Mouse (Mus musculus) MEL (cell line): ENCODE data around the gene Hist1h2bh. TPM values are rescaled to one million over a fixed set of nuclear protein-coding genes. Genes with fewer than 3 reads are reported as not detected.
A peak's percentile ranks its signal among the peaks of the same experiment; 100 is the strongest.

Experiments
- DNase-seq: peaks from one replicate; pipeline ENCODE4 v3.0.0; 2011; ENCODE audit warnings: low read depth, low spot score
- H3K27ac ChIP-seq: 2 replicates; pipeline ENCODE4 v1.5.1; 2012; ENCODE audit warnings: low read depth, mild to moderate bottlenecking, control low read depth, low read length, moderate library complexity; ENCODE audit not compliant: control insufficient read depth
- H3K27me3 ChIP-seq, 2 experiments: fragments of 150-350 bp in 1 of 2; sonication (generic) in 1 of 2; 2 replicates each; pipeline ENCODE4 v1.6.1; 2012; ENCODE audit warnings: low read length in 2 of 2, mild to moderate bottlenecking in 2 of 2, improper control_type of control experiment in 1 of 2, moderate library complexity in 1 of 2; ENCODE audit not compliant: insufficient read depth in 2 of 2, control insufficient read depth in 1 of 2
- H3K36me3 ChIP-seq, 2 experiments: 2 replicates each; pipeline ENCODE4 v1.6.1; 2012 to 2014; ENCODE audit warnings: low read length in 2 of 2, improper control_type of control experiment in 1 of 2, inconsistent platforms in 1 of 2, mild to moderate bottlenecking in 1 of 2; ENCODE audit not compliant: insufficient read depth in 2 of 2, control insufficient read depth in 1 of 2
- H3K4me1 ChIP-seq, 2 experiments: fragments of 150-350 bp in 1 of 2; sonication (generic) in 1 of 2; 2 replicates each; pipeline ENCODE4 v1.6.1; 2012; ENCODE audit warnings: low read length in 2 of 2, improper control_type of control experiment in 1 of 2, mild to moderate bottlenecking in 1 of 2; ENCODE audit not compliant: insufficient read depth in 2 of 2, control insufficient read depth in 1 of 2
- H3K4me3 ChIP-seq, 2 experiments: fragments of 150-350 bp in 1 of 2; sonication (generic) in 1 of 2; 2 replicates each; pipeline ENCODE4 v1.5.1; 2012; ENCODE audit warnings: low read depth in 2 of 2, low read length in 2 of 2, mild to moderate bottlenecking in 2 of 2, moderate library complexity in 2 of 2, control low read depth in 1 of 2, improper control_type of control experiment in 1 of 2; ENCODE audit not compliant: control insufficient read depth in 1 of 2, insufficient read depth in 1 of 2
- H3K79me2 ChIP-seq: 2 replicates; pipeline ENCODE4 v1.6.1; 2012; ENCODE audit warnings: mild to moderate bottlenecking, low read length, moderate library complexity; ENCODE audit not compliant: control insufficient read depth, poor library complexity, insufficient read depth
- H3K9ac ChIP-seq: 2 replicates; pipeline ENCODE4 v1.6.1; 2012; ENCODE audit warnings: low read depth, mild to moderate bottlenecking, control low read depth, low read length, moderate library complexity; ENCODE audit not compliant: control insufficient read depth, poor library complexity, severe bottlenecking
- H3K9me3 ChIP-seq: fragments of 150-350 bp; sonication (generic); replicated peaks from 2 replicates; pipeline ENCODE4 v1.6.1; 2012; ENCODE audit warnings: mild to moderate bottlenecking, low read length, improper control_type of control experiment, moderate library complexity; ENCODE audit not compliant: insufficient read depth
- BHLHE40 ChIP-seq: IDR thresholded peaks from 2 replicates; pipeline ENCODE4 v1.6.1; 2012; ENCODE audit warnings: low read depth, mild to moderate bottlenecking, inconsistent platforms, low read length, improper control_type of control experiment, borderline replicate concordance
- CHD1 ChIP-seq: IDR thresholded peaks from 2 replicates; pipeline ENCODE4 v1.6.1; 2012; ENCODE audit warnings: low read depth, mild to moderate bottlenecking, inconsistent platforms, low read length, improper control_type of control experiment
- CHD2 ChIP-seq: IDR thresholded peaks from 2 replicates; pipeline ENCODE4 v1.6.1; 2011; ENCODE audit warnings: low read length, improper control_type of control experiment
- EP300 ChIP-seq, 2 experiments: IDR thresholded peaks; 2 replicates each; pipeline ENCODE4 v1.6.1; 2011; ENCODE audit warnings: improper control_type of control experiment in 2 of 2, low read length in 2 of 2, low read depth in 1 of 2, mild to moderate bottlenecking in 1 of 2
- GABPA ChIP-seq: IDR thresholded peaks from 2 replicates; pipeline ENCODE4 v1.6.1; 2012; ENCODE audit warnings: low read depth, mild to moderate bottlenecking, inconsistent platforms, low read length, improper control_type of control experiment, moderate library complexity
- HCFC1 ChIP-seq: IDR thresholded peaks from 2 replicates; pipeline ENCODE4 v1.6.1; 2012; ENCODE audit warnings: low read depth, mild to moderate bottlenecking, inconsistent platforms, low read length, improper control_type of control experiment, moderate library complexity
- JUND ChIP-seq: IDR thresholded peaks from 2 replicates; pipeline ENCODE4 v1.6.1; 2011; ENCODE audit warnings: low read depth, mild to moderate bottlenecking, improper control_type of control experiment, low read length
- KAT2A ChIP-seq: conservative IDR thresholded peaks from 2 replicates; pipeline ENCODE4 v1.6.1; 2012; ENCODE audit warnings: low read depth, low read length, improper control_type of control experiment, inconsistent platforms
- MAFK ChIP-seq: IDR thresholded peaks from 2 replicates; pipeline ENCODE4 v1.6.1; 2011; ENCODE audit warnings: low read depth, mild to moderate bottlenecking, low read length, improper control_type of control experiment, borderline replicate concordance
- MAX ChIP-seq: IDR thresholded peaks from 2 replicates; pipeline ENCODE4 v1.6.1; 2011; ENCODE audit warnings: low read length, improper control_type of control experiment
- MEF2A ChIP-seq: IDR thresholded peaks from 2 replicates; pipeline ENCODE4 v1.6.1; 2014; ENCODE audit warnings: low read depth, mild to moderate bottlenecking, inconsistent platforms, low read length, improper control_type of control experiment; ENCODE audit not compliant: poor library complexity, insufficient replicate concordance, severe bottlenecking; ENCODE audit errors: extremely low read depth
- MYB ChIP-seq: IDR thresholded peaks from 2 replicates; pipeline ENCODE4 v1.6.1; 2011; ENCODE audit warnings: mild to moderate bottlenecking, low read depth, low read length, improper control_type of control experiment
- MYC ChIP-seq: IDR thresholded peaks from 2 replicates; pipeline ENCODE4 v1.6.1; 2011; ENCODE audit warnings: low read depth, mild to moderate bottlenecking, low read length, improper control_type of control experiment, moderate library complexity
- NELFE ChIP-seq: IDR thresholded peaks from 2 replicates; pipeline ENCODE4 v1.6.1; 2011; ENCODE audit warnings: low read depth, low read length, improper control_type of control experiment
- NRF1 ChIP-seq: IDR thresholded peaks from 2 replicates; pipeline ENCODE4 v1.6.1; 2014; ENCODE audit warnings: low read depth, mild to moderate bottlenecking, inconsistent platforms, low read length, improper control_type of control experiment, moderate library complexity; ENCODE audit not compliant: poor library complexity, insufficient read depth, severe bottlenecking
- POLR2A ChIP-seq, 2 experiments: IDR thresholded peaks; 2 replicates each; pipeline ENCODE4 v1.6.1; 2011 to 2012; ENCODE audit warnings: low read length in 2 of 2, mild to moderate bottlenecking in 2 of 2, control low read depth in 1 of 2, improper control_type of control experiment in 1 of 2, low read depth in 1 of 2, moderate library complexity in 1 of 2; ENCODE audit not compliant: control insufficient read depth in 1 of 2, insufficient read depth in 1 of 2, poor library complexity in 1 of 2
- POLR2AphosphoS5 ChIP-seq: IDR thresholded peaks from 2 replicates; pipeline ENCODE4 v1.6.1; 2012; ENCODE audit warnings: low read depth, borderline replicate concordance, mild to moderate bottlenecking, inconsistent platforms, low read length, moderate library complexity, mixed read lengths
- RAD21 ChIP-seq: IDR thresholded peaks from 2 replicates; pipeline ENCODE4 v1.6.1; 2011; ENCODE audit warnings: mild to moderate bottlenecking, low read depth, low read length, improper control_type of control experiment
- RCOR1 ChIP-seq: IDR thresholded peaks from 2 replicates; pipeline ENCODE4 v1.6.1; 2012; ENCODE audit warnings: low read depth, mild to moderate bottlenecking, inconsistent platforms, low read length, improper control_type of control experiment
- SIN3A ChIP-seq: IDR thresholded peaks from 2 replicates; pipeline ENCODE4 v1.6.1; 2012; ENCODE audit warnings: low read length, improper control_type of control experiment, inconsistent platforms
- SMC3 ChIP-seq: IDR thresholded peaks from 2 replicates; pipeline ENCODE4 v1.6.1; 2011; ENCODE audit warnings: low read depth, low read length, improper control_type of control experiment
- TAL1 ChIP-seq: IDR thresholded peaks from 2 replicates; pipeline ENCODE4 v1.6.1; 2012; ENCODE audit warnings: mild to moderate bottlenecking, inconsistent platforms, low read length, moderate library complexity, mixed read lengths
- TBP ChIP-seq: IDR thresholded peaks from 2 replicates; pipeline ENCODE4 v1.8.0; 2011; ENCODE audit warnings: low read depth, low read length, improper control_type of control experiment
- TCF12 ChIP-seq: IDR thresholded peaks from 2 replicates; pipeline ENCODE4 v1.6.1; 2014; ENCODE audit warnings: low read depth, mild to moderate bottlenecking, inconsistent platforms, low read length, improper control_type of control experiment, moderate library complexity
- ZKSCAN1 ChIP-seq: IDR thresholded peaks from 2 replicates; pipeline ENCODE4 v1.6.1; 2012; ENCODE audit warnings: low read depth, mild to moderate bottlenecking, inconsistent platforms, low read length, improper control_type of control experiment, moderate library complexity
- ZMIZ1 ChIP-seq: IDR thresholded peaks from 2 replicates; pipeline ENCODE4 v1.6.1; 2012; ENCODE audit warnings: low read depth, mild to moderate bottlenecking, inconsistent platforms, low read length, improper control_type of control experiment, moderate library complexity
- ZNF384 ChIP-seq: IDR thresholded peaks from 2 replicates; pipeline ENCODE4 v1.6.1; 2012; ENCODE audit warnings: low read depth, mild to moderate bottlenecking, inconsistent platforms, low read length, improper control_type of control experiment
- polyA plus RNA-seq, 2 experiments: library from polyadenylated mRNA; stranded (reverse) in 1 of 2; unstranded in 1 of 2; fragments of >175 nt in 1 of 2; fragments of >200 nt in 1 of 2; gene quantifications; 2 replicates each; pipeline versions ENCODE4 v1.2.1 to v1.2.4; 2012; ENCODE audit warnings: low replicate concordance in 2 of 2, low read depth in 1 of 2; ENCODE audit not compliant: insufficient read length in 2 of 2, insufficient read depth in 1 of 2, missing spikeins in 1 of 2
- total RNA-seq: library from RNA; depleted of rRNA; stranded (reverse); fragments of 300-350 nt; gene quantifications from 2 replicates; pipeline ENCODE4 v1.2.3, GENCODE M21; 2012

Hist1h2bh gene
- total and polyA plus RNA-seq, 3 experiments: 0.70 to 275 TPM; not detected in 1

DNA sequence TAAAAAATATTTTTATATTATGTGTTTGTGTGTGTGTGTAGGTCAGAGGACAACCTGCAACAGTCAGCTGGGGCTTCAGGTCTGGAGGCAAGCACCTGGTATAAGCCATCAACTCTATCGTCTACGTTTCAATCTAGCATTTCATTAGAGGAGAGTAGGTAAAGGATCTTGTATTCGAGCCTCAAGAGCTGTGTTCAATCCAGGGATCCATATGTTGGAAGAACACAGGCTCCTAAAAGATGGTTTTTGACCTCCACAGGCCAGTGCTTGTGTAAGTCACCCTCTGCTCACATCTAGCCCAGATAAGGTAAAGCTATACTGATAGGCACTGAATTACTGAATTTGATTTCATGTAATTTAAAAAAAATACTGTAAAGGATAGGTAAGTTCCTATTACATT is 13.7 kb upstream of the Hist1h2bh start:
- H3K9ac ChIP-seq: peak overlapping the region; percentile 68
- peak overlapping the region; percentile 35 to 47 for H3K4me3 ChIP-seq
- H3K27me3 ChIP-seq: no peaks in the 10 kb centered on the region
- peaks cover 0 to 7% of the 10 kb centered on the region in 2 experiments; a peak in 1 of 4 replicates for H3K4me1 ChIP-seq
- peak; percentile 60 for DNase-seq
- peak overlapping the region; percentile 78 for H3K27ac ChIP-seq
- H3K9me3 ChIP-seq: no peaks in the 10 kb centered on the region
- peaks cover 0 to 33% of the 10 kb centered on the region in 2 experiments; a peak in 2 of 4 replicates for H3K36me3 ChIP-seq
- peaks cover 3% of the 10 kb centered on the region; the same call in 1 of the 2 replicates for H3K79me2 ChIP-seq
- TF ChIP-seq TAL1: no peak
- TF ChIP-seq MYC: no peak
- TF ChIP-seq TBP: no peak
- no peak for TF ChIP-seq ZKSCAN1
- no peak for TF ChIP-seq ZNF384
- TF ChIP-seq SMC3: no peak

DNA sequence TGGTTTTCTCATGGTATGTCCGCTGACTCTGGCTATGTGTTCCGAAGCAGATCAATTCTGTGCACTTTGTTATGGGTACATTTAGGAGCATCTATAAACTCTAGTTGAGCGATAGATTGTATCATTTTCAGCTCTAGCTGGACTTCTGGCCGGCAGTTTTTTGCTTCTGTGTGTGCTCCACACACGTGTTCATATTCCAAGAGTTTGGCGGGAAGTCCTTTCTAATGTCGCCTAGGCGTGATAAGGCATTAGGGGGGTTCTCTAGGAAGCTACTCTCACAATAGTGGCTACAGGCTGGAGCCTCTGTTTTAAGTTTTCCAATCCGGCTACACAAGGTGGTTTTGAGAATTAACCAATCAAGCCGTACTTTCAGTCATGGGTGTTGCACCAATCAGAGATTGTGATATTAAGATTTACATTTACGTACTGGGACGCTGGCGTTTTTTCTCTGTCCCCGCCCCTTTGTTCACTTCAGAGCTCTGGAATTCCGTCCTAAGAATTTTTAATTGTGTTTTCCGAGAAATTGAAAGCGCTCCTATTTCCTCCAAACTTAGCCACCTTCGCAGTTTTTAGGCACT is 12.7 kb upstream of the Hist1h2bh start:
- peak; percentile 96 for DNase-seq
- Histone ChIP-seq H3K79me2 (peaks cover 3% of the 10 kb centered on the region; the same call in 1 of the 2 replicates), H3K36me3 (peaks cover 0 to 33% of the 10 kb centered on the region in 2 experiments; a peak in 2 of 4 replicates), H3K9me3 (no peaks in the 10 kb centered on the region), H3K4me3 (peak overlapping the region; percentile 35 to 48), H3K4me1 (peaks cover 0 to 7% of the 10 kb centered on the region in 2 experiments; a peak in 1 of 4 replicates), H3K27me3 (no peaks in the 10 kb centered on the region), H3K9ac (peak overlapping the region; percentile 93), H3K27ac (peak overlapping the region; percentile 98)
- no peak for TF ChIP-seq RAD21
- no peak for TF ChIP-seq ZNF384
- TF ChIP-seq MAFK: no peak
- no peak for TF ChIP-seq HCFC1
- no peak for TF ChIP-seq SIN3A
- TF ChIP-seq ZMIZ1: no peak
- TF ChIP-seq CHD2: no peak
- no peak for TF ChIP-seq RCOR1
- peak; percentile 65 to 99 for TF ChIP-seq POLR2A (IDR thresholded peaks at IDR 0.05; ENCODE audit: control insufficient read depth in 1 of 2, insufficient read depth in 1 of 2, low read depth in 1 of 2, low read length in 2 of 2, poor library complexity in 1 of 2)
- TF ChIP-seq NRF1: no peak
- no peak for TF ChIP-seq KAT2A
- TF ChIP-seq CHD1: no peak
- TF ChIP-seq BHLHE40: no peak
- peak; percentile 95 for TF ChIP-seq TBP
- TF ChIP-seq GABPA: no peak
- TF ChIP-seq JUND: no peak
- TF ChIP-seq POLR2AphosphoS5: peak; percentile 99; the same call in 1 of the 2 replicates
- TF ChIP-seq ZKSCAN1: no peak
- no peak for TF ChIP-seq MYB
- no peak for TF ChIP-seq TCF12
- no peak for TF ChIP-seq NELFE
- no peak for TF ChIP-seq MAX
- TF ChIP-seq MEF2A: no peak
- TF ChIP-seq EP300 (IDR thresholded peaks at IDR 0.05; ENCODE audit: low read depth in 1 of 2, low read length in 2 of 2): no peak
